Mouse (Mus musculus): ENCODE data around the gene Tomm6.
A peak's percentile ranks its signal among the peaks of the same experiment; 100 is the strongest.

The Tomm6 gene

DNA sequence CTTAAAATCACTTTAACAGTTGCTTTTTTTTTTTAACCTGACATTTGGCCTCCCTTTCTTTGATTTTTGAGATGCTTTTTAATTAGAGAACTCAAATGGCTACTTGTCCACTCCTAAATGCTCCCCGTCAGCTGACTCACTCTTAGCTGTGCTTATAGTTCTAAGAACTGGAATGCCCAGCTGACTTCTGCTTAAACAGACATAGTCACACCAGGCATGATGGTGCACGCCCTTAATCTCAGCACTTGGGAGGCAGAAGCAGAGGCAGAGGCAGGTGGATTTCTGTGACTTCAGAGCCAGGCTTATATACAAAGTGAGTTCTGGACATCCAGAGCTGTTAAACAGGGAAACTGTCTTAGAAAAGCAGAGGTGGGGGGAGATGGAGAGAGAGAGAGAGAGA lies 36.2 kb downstream of the Tomm6 start:
- no peak for DNase-seq (ENCODE audit: inconsistent ontology term)

DNA sequence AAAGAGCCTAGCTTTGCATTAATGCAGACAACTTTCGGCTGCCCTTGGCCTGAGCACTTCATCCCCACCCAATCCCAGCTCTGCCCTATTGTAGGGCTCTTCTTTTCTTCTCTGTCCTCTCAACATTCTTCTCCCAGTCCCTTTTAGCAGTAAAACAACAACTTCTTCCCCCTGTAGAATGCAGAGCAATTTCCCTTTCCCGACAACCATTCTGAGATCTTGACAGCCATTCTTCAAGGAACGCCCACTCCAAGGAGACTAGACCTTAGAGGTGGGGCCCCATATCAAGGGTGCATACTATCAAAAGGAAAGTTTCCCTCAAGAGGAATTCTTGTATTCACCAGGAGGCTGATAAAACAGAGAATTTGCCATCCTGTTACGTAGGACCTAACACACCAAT lies 39.2 kb downstream of the Tomm6 start:
- no peak for DNase-seq (ENCODE audit: inconsistent ontology term)

DNA sequence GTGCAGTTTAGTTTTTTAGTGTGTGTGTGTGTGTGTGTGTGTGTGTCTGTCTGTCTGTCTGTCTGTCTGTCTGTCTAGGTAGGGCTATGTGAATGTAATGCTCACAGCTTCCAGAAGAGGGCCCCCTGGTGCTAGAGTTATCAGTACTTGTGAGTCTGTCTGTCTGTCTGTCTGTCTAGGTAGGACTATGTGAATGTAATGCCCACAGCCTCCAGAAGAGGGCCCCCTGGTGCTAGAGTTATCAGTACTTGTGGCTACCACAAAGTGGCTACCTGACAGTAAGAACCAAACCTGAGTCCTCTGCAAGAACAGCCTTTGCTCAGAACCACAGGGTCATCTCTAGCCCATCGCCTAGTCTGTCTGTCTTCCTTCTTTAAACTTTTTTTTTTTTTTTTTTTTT lies 41.5 kb downstream of the Tomm6 start:
- DNase-seq (ENCODE audit: inconsistent ontology term) = peak; percentile 70

DNA sequence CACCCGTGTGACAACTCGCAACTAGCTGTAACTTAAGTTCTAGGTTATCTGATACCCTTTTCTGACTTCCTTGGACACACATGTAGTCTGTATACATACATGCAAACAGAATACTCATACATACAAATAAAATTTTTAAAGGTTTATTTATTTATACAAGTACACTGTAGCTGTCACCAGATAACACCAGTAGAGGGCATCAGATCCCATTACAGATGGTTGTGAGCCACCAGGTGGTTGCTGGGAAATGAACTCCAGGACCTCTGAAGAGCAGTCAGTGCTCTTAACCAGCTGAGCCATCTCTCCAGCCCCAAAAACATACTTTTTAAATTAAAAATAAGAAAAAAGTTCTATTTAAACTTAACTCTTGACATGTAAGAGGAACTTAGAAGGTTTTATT lies 45.2 kb downstream of the Tomm6 start:
- no peak for DNase-seq (ENCODE audit: inconsistent ontology term)

Data from Muller cell, postnatal 12 days (primary cell).